Mouse (Mus musculus): Measurements from ENCODE around the gene Btf3. TPM values are rescaled to one million over a fixed set of nuclear protein-coding genes. Genes with fewer than 3 reads are reported as not detected.

Btf3 gene
- total and polyA plus RNA-seq, 3 experiments: 227 to 1,291 (median 1,152) TPM

DNA sequence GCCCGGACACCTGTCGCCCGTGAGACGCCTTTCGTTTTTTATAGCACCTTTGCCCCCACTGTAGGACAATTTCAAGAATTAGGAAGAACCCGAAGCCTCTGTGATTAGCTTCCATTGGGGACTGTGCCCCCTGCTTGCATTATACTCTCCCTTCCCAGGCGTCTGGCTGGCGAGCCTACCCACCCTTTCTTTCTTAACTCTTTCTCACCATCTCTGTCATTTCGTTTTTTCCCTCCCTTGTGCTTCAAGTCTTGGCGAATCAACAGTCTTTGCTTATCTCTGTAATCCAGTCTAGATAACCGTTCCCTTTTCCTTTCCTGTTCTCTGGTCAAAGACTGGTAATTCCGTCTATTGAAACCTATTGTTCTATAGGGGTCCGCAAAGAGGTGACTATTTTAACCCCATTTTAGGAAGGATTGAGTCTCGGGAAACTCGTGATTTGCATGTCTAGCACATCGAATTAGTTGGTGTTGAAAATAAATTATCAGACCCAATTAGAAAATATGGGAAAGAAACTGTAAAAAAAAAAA, 53.3 kb downstream of the Btf3 start:
- Histone ChIP-seq H3K9me3 (replicated peaks; ENCODE audit: insufficient read depth, low read length) (no peaks in the 10 kb centered on the region), H3K9ac (ENCODE audit: control insufficient read depth, low read depth, low read length, poor library complexity, severe bottlenecking) (peak overlapping the region; percentile 76), H3K4me3 (ENCODE audit: control insufficient read depth in 1 of 2, insufficient read depth in 1 of 2, low read depth in 2 of 2, low read length in 2 of 2) (peak overlapping the region; percentile 65 to 83), H3K4me1 (ENCODE audit: control insufficient read depth in 1 of 2, insufficient read depth in 2 of 2, low read length in 2 of 2) (peaks cover 13 to 15% of the 10 kb centered on the region in 2 experiments), H3K27ac (ENCODE audit: control insufficient read depth, low read depth, low read length) (peak overlapping the region; percentile 76), H3K79me2 (ENCODE audit: control insufficient read depth, insufficient read depth, low read length, poor library complexity) (peaks cover 27% of the 10 kb centered on the region), H3K36me3 (ENCODE audit: control insufficient read depth in 1 of 2, insufficient read depth in 2 of 2, low read length in 2 of 2) (peaks cover 25 to 26% of the 10 kb centered on the region in 2 experiments), H3K27me3 (ENCODE audit: control insufficient read depth in 1 of 2, insufficient read depth in 2 of 2, low read length in 2 of 2) (no peaks in the 10 kb centered on the region)
- DNase-seq (ENCODE audit: low read depth, low spot score): peak; percentile 64
- no peak for TF ChIP-seq RAD21 (IDR thresholded peaks at IDR 0.05; ENCODE audit: low read depth, low read length)
- TF ChIP-seq TBP (IDR thresholded peaks at IDR 0.05; ENCODE audit: low read depth, low read length): no peak
- TF ChIP-seq RCOR1 (IDR thresholded peaks at IDR 0.05; ENCODE audit: low read depth, low read length): no peak
- peak; percentile 93 for TF ChIP-seq GATA1 (IDR thresholded peaks at IDR 0.05; ENCODE audit: low read depth, low read length)
- TF ChIP-seq ELF1 (IDR thresholded peaks at IDR 0.05; ENCODE audit: low read depth, low read length): 0 out of 2 replicates have a peak, but pooled peaks have one; percentile 20
- TF ChIP-seq NELFE (IDR thresholded peaks at IDR 0.05; ENCODE audit: low read depth, low read length): 0 out of 2 replicates have a peak, but pooled peaks have one; percentile 25
- TF ChIP-seq ZNF384 (IDR thresholded peaks at IDR 0.05; ENCODE audit: low read depth, low read length): no peak
- no peak for TF ChIP-seq MAX (IDR thresholded peaks at IDR 0.05; ENCODE audit: low read length)
- no peak for TF ChIP-seq ZKSCAN1 (IDR thresholded peaks at IDR 0.05; ENCODE audit: low read depth, low read length)
- TF ChIP-seq EP300 (IDR thresholded peaks at IDR 0.05; ENCODE audit: low read depth in 1 of 2, low read length in 2 of 2): peak; percentile 58 to 80
- TF ChIP-seq MYC (IDR thresholded peaks at IDR 0.05; ENCODE audit: low read depth, low read length): no peak
- TF ChIP-seq HCFC1 (IDR thresholded peaks at IDR 0.05; ENCODE audit: low read depth, low read length): 0 out of 2 replicates have a peak, but pooled peaks have one; percentile 42
- TF ChIP-seq MYB (IDR thresholded peaks at IDR 0.05; ENCODE audit: low read depth, low read length): peak; percentile 69
- TF ChIP-seq TCF12 (IDR thresholded peaks at IDR 0.05; ENCODE audit: low read depth, low read length): peak; percentile 70; the same call in 1 of the 2 replicates
- no peak for TF ChIP-seq NRF1 (IDR thresholded peaks at IDR 0.05; ENCODE audit: insufficient read depth, low read depth, low read length, poor library complexity, severe bottlenecking)
- peak; percentile 50; the same call in 1 of the 2 replicates for TF ChIP-seq ZMIZ1 (IDR thresholded peaks at IDR 0.05; ENCODE audit: low read depth, low read length)
- no peak for TF ChIP-seq POLR2AphosphoS5 (IDR thresholded peaks at IDR 0.05; ENCODE audit: borderline replicate concordance, low read depth, low read length)
- no peak; the same call in none of the 2 replicates for TF ChIP-seq MAZ (IDR thresholded peaks at IDR 0.05; ENCODE audit: low read depth, low read length)
- TF ChIP-seq BHLHE40 (IDR thresholded peaks at IDR 0.05; ENCODE audit: borderline replicate concordance, low read depth, low read length): peak; percentile 24; the same call in 1 of the 2 replicates
- no peak for TF ChIP-seq JUND (IDR thresholded peaks at IDR 0.05; ENCODE audit: low read depth, low read length)
- TF ChIP-seq SMC3 (IDR thresholded peaks at IDR 0.05; ENCODE audit: low read depth, low read length): no peak
- TF ChIP-seq POLR2A (IDR thresholded peaks at IDR 0.05; ENCODE audit: control insufficient read depth in 1 of 2, insufficient read depth in 1 of 2, low read depth in 1 of 2, low read length in 2 of 2, poor library complexity in 1 of 2): 0 out of 4 replicates have a peak, but pooled peaks of 1 of the 2 experiments have one; percentile 16
- no peak for TF ChIP-seq MAFK (IDR thresholded peaks at IDR 0.05; ENCODE audit: borderline replicate concordance, low read depth, low read length)
- no peak for TF ChIP-seq POLR2AphosphoS2 (IDR thresholded peaks at IDR 0.05; ENCODE audit: low read length)
- TF ChIP-seq KAT2A (conservative IDR thresholded peaks at IDR 0.05; ENCODE audit: low read depth, low read length): peak; percentile 44; the same call in 1 of the 2 replicates
- no peak for TF ChIP-seq MEF2A (IDR thresholded peaks at IDR 0.05; ENCODE audit: extremely low read depth, insufficient replicate concordance, low read depth, low read length, poor library complexity, severe bottlenecking)
- peak; percentile 64 for TF ChIP-seq ETS1 (IDR thresholded peaks at IDR 0.05; ENCODE audit: low read depth, low read length)
- no peak for TF ChIP-seq UBTF (IDR thresholded peaks at IDR 0.05; ENCODE audit: borderline replicate concordance, insufficient read depth, low read depth, low read length)
- no peak for TF ChIP-seq GABPA (IDR thresholded peaks at IDR 0.05; ENCODE audit: low read depth, low read length)
- TF ChIP-seq CTCF (IDR thresholded peaks at IDR 0.05 in 2 of 3, conservative IDR thresholded peaks at IDR 0.05 in 1 of 3; ENCODE audit: control insufficient read depth in 1 of 3, insufficient read depth in 1 of 3, low read depth in 2 of 3, low read length in 3 of 3, poor library complexity in 1 of 3, severe bottlenecking in 1 of 3): no peak
- no peak for TF ChIP-seq CHD2 (IDR thresholded peaks at IDR 0.05; ENCODE audit: low read length)
- no peak for TF ChIP-seq ZC3H11A (IDR thresholded peaks at IDR 0.05; ENCODE audit: low read depth, low read length)
- no peak for TF ChIP-seq SIN3A (IDR thresholded peaks at IDR 0.05; ENCODE audit: low read length)
- TF ChIP-seq MXI1 (IDR thresholded peaks at IDR 0.05; ENCODE audit: low read depth, low read length): no peak
- no peak for TF ChIP-seq USF2 (IDR thresholded peaks at IDR 0.05; ENCODE audit: borderline replicate concordance in 1 of 2, insufficient read depth in 1 of 2, low read depth in 1 of 2, low read length in 2 of 2)
- peak; percentile 71; the same call in 1 of the 2 replicates for TF ChIP-seq CHD1 (IDR thresholded peaks at IDR 0.05; ENCODE audit: low read depth, low read length)

Data from MEL (cell line).